Mouse (Mus musculus) ES-Bruce4 (cell line): ENCODE results near the gene Extl1.

Source experiments
- CTCF ChIP-seq: IDR thresholded peaks from one replicate; pipeline ENCODE4 v1.8.1; 2011; ENCODE audit warnings: low read depth, low read length
- EP300 ChIP-seq: IDR thresholded peaks from 2 replicates; pipeline ENCODE4 v1.6.1; 2011; ENCODE audit warnings: low read depth, low read length; ENCODE audit not compliant: insufficient read depth

DNA sequence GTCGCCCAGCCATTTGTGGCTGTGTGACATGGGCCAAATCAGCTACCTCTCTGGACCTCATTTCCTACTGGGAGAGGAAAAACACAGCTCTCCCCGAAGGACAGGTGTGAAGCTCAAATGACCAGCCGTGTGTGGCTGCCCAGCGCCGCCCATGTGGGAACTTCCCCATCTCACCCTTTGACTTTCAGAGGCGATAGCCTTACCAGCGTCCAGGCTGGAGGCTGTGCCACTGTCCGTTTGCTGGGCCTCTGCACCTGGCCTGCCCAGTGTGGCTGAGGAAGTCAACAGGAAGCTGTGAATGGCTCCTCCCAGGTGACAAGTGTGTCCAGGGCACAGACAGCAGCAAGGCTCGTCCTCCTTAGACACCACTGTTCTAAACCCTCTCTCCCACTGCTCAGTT is 71.9 kb downstream of the Extl1 start:
- TF ChIP-seq EP300 (no peak), CTCF (no peak)
